Mouse (Mus musculus): ENCODE results near the gene Khnyn.

Khnyn gene

GRCm38 (mm10) chr14:55918240-55919082, 33.7 kb downstream of the Khnyn start:
- DNase-seq (ENCODE audit: low spot score), result peak; percentile 97

GRCm38 (mm10) chr14:55922475-55923232, 37.9 kb downstream of the Khnyn start:
- no peak for DNase-seq (ENCODE audit: low spot score)

DNA sequence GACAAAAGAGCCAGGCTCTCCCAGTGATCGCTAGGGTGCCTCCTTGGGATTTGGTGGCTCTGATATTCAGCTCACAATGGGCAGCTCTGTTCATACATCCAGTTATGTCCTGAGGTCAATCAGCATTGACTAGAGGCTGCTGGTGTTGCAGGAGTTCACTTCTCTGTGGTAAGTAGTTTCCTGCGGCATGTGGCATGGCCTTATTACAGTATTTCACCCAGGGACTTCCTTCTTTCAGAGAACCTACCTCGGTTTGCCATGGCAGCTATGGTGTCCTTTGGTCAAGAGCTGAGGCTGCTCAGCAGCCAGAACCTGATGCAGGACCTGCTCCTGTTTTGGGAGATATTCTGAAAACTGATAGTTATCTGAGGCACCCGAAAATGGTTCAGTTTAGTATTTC, 42.1 kb downstream of the Khnyn start:
- no peak for DNase-seq (ENCODE audit: low spot score)

DNA sequence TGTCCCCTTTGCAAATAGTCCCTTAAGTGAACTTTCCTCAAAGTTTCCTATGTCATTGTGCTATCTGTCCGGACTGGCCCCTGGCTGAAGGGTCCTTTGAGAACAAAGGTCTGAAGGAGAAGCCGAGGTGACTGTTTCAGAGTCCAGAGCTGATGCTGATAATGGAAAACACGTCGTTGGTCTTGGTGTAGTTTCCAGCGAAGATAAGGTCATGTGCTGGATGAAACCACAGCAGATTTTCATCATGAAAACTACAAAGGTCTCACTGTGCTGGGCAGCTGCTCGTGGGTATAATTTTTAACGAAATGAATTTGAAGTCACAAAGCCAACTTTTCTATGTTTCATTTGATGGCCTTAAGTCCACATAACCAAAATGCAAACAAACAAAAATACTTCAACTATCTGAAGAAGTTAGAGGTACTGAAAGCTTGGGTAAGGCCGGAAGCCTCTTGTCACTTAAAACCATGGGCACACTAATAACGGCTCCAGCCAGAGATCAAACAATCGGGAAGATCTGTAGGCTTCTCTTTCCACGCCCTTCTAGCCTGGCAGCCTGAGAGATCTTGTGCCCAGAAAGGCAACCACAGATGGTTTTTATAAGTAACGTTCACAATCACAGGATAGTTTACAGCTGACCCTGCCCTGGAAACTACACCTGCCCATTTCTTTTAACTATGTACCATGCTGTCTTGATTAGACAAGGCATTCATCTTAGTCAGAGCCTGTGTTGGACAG, 44.7 kb downstream of the Khnyn start:
- no peak for DNase-seq (ENCODE audit: low spot score)

DNA sequence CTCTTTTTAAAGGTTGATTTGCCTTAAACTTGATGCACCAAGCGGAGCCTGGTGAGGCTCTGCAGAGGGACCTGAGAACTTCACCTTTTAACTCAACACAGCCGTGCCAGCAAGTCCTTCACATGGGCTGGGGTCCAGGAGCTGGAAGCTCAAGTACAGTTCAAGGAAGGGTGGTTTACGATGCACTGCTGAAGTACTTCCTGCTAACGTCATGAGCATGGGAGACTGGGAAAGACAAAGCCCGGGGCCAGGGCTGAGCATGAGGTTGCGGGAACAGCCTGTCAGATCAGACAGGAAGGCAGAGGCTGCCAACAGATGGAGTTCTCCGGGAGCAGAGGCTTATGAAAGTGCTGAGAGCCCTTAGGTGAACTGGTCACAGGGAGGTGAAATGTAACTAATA, 48.8 kb downstream of the Khnyn start:
- peak; percentile 17 for DNase-seq (ENCODE audit: low spot score)

GRCm38 (mm10) chr14:55940070-55940800, 55.5 kb downstream of the Khnyn start:
- DNase-seq (ENCODE audit: low spot score), result peak; percentile 30

- no peak for DNase-seq (ENCODE audit: low spot score)
Observed at GRCm38 (mm10) chr14:55943601-55944000, 58.9 kb downstream of the Khnyn start.

- no peak for DNase-seq (ENCODE audit: low spot score)
Observed at GRCm38 (mm10) chr14:55944575-55944974, 59.8 kb downstream of the Khnyn start, which contains the start of gene Cma1. Cma1 (minus strand) TSS chr14:55944675.

- no peak for DNase-seq (ENCODE audit: low spot score)
Observed at GRCm38 (mm10) chr14:55946269-55946969, 61.7 kb downstream of the Khnyn start.

Measured in retina, embryonic 14.5 days (tissue).